Mouse (Mus musculus): ENCODE results near the gene Brd7. TPM values are rescaled to one million over a fixed set of nuclear protein-coding genes. Genes with fewer than 3 reads are reported as not detected.

Brd7 gene
- total RNA-seq, 2 experiments from 2014 or later = 11.8 to 22.5 TPM

- ATAC-seq (replicated peaks; ENCODE audit: low FRiP score, poor library complexity, severe bottlenecking) = no peak
These were observed 2.0 kb downstream of the Brd7 start for GRCm38 (mm10) chr8:88359959-88360358.

GRCm38 (mm10) chr8:88357946-88358345 is 4.0 kb downstream of the Brd7 start:
- ATAC-seq (replicated peaks; ENCODE audit: low FRiP score, poor library complexity, severe bottlenecking) = no peak

- ATAC-seq (replicated peaks; ENCODE audit: low FRiP score, poor library complexity, severe bottlenecking) = no peak
These were observed 4.6 kb downstream of the Brd7 start for GRCm38 (mm10) chr8:88357226-88357933.

GRCm38 (mm10) chr8:88349046-88349445 is 12.9 kb downstream of the Brd7 start:
- ATAC-seq (replicated peaks; ENCODE audit: low FRiP score, poor library complexity, severe bottlenecking) = no peak

- no peak for ATAC-seq (replicated peaks; ENCODE audit: low FRiP score, poor library complexity, severe bottlenecking)
These were observed 20.0 kb downstream of the Brd7 start for GRCm38 (mm10) chr8:88342026-88342425.

GRCm38 (mm10) chr8:88339887-88340695 is 21.9 kb downstream of the Brd7 start:
- no peak for ATAC-seq (replicated peaks; ENCODE audit: low FRiP score, poor library complexity, severe bottlenecking)

- no peak for ATAC-seq (replicated peaks; ENCODE audit: low FRiP score, poor library complexity, severe bottlenecking)
These were observed 22.8 kb downstream of the Brd7 start for GRCm38 (mm10) chr8:88339221-88339620.

GRCm38 (mm10) chr8:88334975-88335374 is 27.0 kb downstream of the Brd7 start:
- ATAC-seq (replicated peaks; ENCODE audit: low FRiP score, poor library complexity, severe bottlenecking) = no peak

- no peak for ATAC-seq (replicated peaks; ENCODE audit: low FRiP score, poor library complexity, severe bottlenecking)
These were observed 27.6 kb downstream of the Brd7 start for GRCm38 (mm10) chr8:88334384-88334783.

GRCm38 (mm10) chr8:88330816-88331215 is 31.2 kb downstream of the Brd7 start:
- no peak for ATAC-seq (replicated peaks; ENCODE audit: low FRiP score, poor library complexity, severe bottlenecking)

- ATAC-seq (replicated peaks; ENCODE audit: low FRiP score, poor library complexity, severe bottlenecking) = no peak
These were observed 33.3 kb downstream of the Brd7 start for GRCm38 (mm10) chr8:88328689-88329088.

GRCm38 (mm10) chr8:88326328-88326727 is 35.7 kb downstream of the Brd7 start:
- no peak for ATAC-seq (replicated peaks; ENCODE audit: low FRiP score, poor library complexity, severe bottlenecking)

- no peak for ATAC-seq (replicated peaks; ENCODE audit: low FRiP score, poor library complexity, severe bottlenecking)
These were observed 36.2 kb downstream of the Brd7 start for GRCm38 (mm10) chr8:88325795-88326194.

- no peak for ATAC-seq (replicated peaks; ENCODE audit: low FRiP score, poor library complexity, severe bottlenecking)
These were observed 36.7 kb downstream of the Brd7 start for GRCm38 (mm10) chr8:88325251-88325650.

GRCm38 (mm10) chr8:88324760-88325159 is 37.2 kb downstream of the Brd7 start:
- no peak for ATAC-seq (replicated peaks; ENCODE audit: low FRiP score, poor library complexity, severe bottlenecking)

- ATAC-seq (replicated peaks; ENCODE audit: low FRiP score, poor library complexity, severe bottlenecking) = no peak
These were observed 38.5 kb downstream of the Brd7 start for GRCm38 (mm10) chr8:88323523-88323922.

GRCm38 (mm10) chr8:88321387-88321786 is 40.6 kb downstream of the Brd7 start:
- ATAC-seq (replicated peaks; ENCODE audit: low FRiP score, poor library complexity, severe bottlenecking) = no peak

- ATAC-seq (replicated peaks; ENCODE audit: low FRiP score, poor library complexity, severe bottlenecking) = no peak
These were observed 41.9 kb downstream of the Brd7 start for GRCm38 (mm10) chr8:88320134-88320533.

GRCm38 (mm10) chr8:88318151-88318550 is 43.8 kb downstream of the Brd7 start:
- ATAC-seq (replicated peaks; ENCODE audit: low FRiP score, poor library complexity, severe bottlenecking) = no peak

- ATAC-seq (replicated peaks; ENCODE audit: low FRiP score, poor library complexity, severe bottlenecking) = no peak
These were observed 44.7 kb downstream of the Brd7 start for GRCm38 (mm10) chr8:88317341-88317740.

All from erythroblast, adult 5-6 weeks (primary cell).